Mouse (Mus musculus): ENCODE results near the gene Lta.

Lta gene

DNA sequence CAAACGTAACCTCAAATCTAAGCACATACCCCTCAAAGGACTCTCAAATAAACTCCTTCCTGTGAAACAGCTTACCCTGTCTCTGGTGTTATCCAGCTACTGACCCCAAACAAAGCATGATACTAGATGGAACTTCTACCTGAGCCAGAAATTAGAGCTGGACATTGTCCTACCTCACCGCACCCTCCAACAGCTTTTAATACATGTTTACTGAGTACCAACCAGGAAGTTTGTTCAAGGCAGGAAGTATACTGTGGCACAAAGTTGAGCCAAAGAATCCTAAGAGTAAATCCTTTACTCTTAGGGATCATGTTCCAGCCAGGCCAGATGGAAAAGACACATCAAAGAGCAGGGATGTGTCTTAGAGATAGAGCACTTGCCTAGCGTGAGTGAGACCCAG, 5.4 kb upstream of the Lta start:
- DNase-seq (ENCODE audit: low spot score in 2 of 2): no peak

DNA sequence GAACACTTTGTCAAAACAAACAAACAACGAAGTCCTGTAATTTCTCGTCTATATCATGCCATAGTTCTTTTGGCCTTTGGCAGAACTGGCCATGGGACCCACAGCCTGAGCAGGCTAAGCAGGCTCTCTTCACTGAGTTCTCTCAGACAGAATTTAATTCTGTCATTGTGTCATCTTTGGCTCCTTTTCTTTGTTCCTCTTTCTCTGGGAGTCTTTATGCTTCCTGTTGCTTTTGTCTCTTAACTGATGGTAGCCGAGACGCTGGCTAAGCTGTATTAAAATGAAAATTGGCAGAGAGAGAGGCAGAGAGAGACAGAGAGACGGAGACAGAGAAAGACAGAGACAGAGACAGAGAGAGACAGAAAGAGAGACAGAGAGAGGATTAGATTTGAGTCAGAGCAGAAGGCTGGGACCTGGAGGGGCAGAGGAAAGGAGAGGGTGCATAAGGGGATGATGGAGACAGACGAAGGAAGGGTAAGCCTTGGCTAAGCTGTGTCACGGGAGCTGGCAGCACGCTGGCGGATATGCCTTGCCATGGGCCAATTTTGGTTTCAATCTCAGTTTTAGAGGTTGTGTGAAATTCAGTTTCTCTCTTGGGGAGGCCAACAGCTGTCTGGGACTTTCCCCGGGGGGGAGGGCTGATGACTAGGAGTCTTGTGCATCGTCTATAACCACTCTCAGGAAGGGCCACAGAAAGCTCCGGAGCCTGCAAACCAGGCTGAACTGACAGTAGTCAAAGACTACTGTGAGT, 4.8 kb upstream of the Lta start:
- no peak for DNase-seq (ENCODE audit: low spot score in 2 of 2)

DNA sequence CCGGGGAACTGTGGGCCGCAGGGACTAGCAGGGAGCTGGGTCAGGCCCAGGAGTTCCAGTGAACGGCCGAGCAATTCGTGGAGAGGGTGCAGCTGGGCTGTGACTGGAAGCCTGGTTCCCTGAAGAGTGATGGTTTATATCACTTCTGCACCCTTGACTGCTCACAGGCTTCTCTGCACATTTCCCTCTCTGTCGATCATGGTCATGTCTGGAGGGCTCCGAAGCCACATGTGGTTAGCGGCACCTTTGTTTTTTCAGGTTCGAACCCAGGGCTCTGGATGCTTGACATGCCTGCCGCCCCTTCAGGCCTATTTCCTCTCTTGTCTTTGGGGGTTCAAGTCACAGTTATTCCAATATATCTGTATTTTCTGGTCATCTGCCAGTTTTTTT, 224 bp upstream of the Lta start:
- DNase-seq (ENCODE audit: low spot score in 2 of 2): no peak

DNA sequence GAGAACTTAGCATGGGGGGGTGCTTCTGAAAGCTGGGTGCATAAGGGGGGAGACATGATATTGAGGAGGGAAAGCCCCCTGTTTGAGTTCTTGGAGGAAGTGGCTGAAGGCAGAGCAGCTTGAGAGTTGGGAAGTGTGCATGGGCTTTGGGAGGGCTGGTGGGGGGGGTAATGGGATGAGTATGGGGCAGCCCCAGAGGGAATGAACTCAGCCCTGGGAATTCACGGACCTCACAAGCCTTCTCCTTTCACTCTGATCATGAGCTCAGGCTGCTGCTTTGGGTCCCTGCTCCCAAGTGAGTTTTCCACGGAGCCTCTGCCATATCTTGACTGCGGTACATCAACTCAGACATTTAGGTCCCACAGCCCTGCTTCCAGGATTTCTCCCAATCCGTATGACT, 2.7 kb downstream of the Lta start:
- no peak for DNase-seq (ENCODE audit: low spot score in 2 of 2)

DNA sequence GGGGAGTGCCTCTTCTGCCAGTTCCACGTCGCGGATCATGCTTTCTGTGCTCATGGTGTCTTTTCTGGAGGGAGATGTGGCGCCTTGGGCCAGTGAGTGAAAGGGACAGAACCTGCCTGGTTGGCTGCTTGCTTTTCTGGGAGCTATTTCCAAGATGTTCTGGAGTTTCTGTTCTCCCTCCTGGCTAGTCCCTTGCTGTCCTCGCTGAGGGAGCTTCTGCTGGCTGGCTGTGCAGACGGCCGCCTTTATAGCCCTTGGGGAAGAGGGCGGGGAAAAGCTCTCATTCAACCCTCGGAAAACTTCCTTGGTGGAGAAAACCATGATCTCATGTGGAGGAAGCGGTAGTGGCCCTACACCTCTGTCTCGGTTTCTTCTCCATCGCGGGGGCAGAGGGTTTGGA, 3.4 kb downstream of the Lta start, which contains the start of gene Tnf:
Gene Tnf, minus strand, starts transcription at position 221 of the 400 bp plus-strand sequence.
- no peak for DNase-seq (ENCODE audit: low spot score in 2 of 2)

DNA sequence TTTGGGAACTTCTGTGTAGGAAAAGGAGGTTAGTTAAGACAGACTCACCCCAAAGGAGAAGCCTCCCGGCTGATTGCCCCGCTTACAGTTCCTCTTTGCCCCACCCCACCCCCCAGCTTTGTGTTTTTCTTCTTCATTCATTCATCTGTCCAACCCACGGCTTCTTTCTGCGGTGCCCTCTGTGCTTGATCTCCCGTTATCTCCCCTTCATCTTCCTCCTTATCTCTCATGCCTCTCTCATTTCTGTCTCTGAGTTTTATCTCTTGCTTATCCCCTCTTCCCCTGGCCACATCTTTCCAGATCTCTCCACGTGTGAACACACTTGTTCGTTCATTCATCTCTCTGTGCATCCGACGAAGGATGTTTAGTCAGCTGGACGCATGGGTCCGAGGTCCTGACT, 4.0 kb downstream of the Lta start:
- DNase-seq (ENCODE audit: low spot score in 2 of 2): no peak

DNA sequence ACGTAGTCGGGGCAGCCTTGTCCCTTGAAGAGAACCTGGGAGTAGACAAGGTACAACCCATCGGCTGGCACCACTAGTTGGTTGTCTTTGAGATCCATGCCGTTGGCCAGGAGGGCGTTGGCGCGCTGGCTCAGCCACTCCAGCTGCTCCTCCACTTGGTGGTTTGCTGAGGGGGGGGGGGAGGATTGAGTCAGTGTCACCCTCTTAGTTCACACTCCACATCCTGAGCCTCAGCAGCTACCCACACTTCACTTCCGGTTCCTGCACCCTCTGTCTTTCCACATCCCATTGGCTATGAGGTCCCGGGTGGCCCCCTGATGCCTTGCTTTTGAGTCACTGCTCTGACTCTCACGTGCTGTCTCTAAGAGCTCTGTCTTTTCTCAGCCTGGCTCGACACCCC, 4.8 kb downstream of the Lta start:
- no peak for DNase-seq (ENCODE audit: low spot score in 2 of 2)

DNA sequence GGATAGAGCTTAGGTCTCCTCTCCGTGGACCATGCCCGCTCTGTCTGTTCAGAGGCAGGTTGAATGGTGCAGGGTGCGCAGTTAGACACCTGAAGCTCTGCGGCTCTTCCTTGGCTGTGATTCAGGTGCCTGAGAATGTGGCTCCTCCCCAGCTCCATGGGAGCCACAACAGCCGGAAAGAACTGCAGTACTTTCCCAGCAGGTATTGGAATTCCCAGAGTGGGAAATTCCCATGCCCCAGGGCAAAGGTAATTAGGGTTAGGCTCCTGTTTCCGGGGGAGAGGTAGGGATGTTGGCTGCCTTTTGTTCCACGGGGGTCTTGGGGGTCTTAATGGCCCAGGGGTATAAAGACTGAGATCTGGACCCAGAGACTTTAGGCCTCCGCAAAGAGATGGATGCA, 6.2 kb downstream of the Lta start:
- DNase-seq (ENCODE audit: low spot score in 2 of 2): no peak

DNA sequence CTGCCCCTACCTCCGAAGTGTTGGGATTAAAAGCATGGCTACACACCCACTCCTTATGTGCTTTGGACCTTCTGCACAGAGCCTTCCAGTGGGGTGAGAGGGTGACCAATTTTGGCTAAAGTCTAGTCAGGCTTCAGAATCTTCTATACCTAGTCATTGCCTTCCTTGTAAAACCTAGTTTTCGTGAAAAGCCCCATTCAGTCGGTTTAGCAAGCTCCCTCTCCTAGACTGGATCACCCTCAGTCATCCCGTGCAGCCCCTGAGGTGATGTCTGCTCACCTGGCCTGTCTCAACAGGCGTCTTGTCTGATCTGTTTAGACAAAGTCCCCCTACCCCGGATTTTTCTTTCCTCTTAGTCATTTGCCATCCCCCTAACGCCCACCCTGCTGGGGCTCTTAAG, 7.1 kb downstream of the Lta start:
- DNase-seq (ENCODE audit: low spot score in 2 of 2): no peak

DNA sequence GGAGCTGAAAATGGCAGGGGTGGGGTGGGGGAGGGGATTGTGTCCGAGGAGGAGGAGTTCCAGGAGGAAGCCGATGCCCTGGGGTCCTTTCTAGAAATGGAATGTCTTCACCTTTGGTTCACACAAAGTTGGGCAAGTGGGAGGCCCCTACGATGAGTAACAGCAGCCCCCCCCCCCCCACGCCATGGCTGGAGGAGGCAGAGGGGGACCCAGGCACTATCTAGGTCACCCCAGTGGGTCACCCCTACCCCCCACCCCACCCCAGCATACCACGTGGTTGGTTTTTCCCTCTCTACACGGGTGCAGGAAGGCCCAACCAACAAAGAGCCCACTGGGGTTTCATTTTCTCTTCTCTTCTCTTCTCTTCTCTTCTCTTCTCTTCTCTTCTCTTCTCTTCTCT, 8.0 kb downstream of the Lta start:
- DNase-seq (ENCODE audit: low spot score in 2 of 2): no peak

DNA sequence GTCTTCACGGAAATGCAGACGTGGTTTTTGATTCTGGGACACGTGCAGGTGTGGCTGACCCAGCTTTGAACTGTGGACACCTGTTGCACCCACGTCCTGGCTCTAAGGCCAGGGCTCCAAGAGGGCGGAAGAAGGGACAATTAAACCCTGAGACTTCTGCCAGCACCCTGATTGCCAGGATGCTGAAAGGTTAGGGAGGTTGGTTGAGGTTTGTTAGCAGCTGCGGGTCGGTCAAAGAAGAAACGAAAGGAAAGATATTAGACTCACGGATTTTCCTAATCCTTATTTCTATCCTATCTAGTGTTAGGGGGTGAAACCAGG, 8.9 kb downstream of the Lta start:
- DNase-seq (ENCODE audit: low spot score in 2 of 2): no peak

DNA sequence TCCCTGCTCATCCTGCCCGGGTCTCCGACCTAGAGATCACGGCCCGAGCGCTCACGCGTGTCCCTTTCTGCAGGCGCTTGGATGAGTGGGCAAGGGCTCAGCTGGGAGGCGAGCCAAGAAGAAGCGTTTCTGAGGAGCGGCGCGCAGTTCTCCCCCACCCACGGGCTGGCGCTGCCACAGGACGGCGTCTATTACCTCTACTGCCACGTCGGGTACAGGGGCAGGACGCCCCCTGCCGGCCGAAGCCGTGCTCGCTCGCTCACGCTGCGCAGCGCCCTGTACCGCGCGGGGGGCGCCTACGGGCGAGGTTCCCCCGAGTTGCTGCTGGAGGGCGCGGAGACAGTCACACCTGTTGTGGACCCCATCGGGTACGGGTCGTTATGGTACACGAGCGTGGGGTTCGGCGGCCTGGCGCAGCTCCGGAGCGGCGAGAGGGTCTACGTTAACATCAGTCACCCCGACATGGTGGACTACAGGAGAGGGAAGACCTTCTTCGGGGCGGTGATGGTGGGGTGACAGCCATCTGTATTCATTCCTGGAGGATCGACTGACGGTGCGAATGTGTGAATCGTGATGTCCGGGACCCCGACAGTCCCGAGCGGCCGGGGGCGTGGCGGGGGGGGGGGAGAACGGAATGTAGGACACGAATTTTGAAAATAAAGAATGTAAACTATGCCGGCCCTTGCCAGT, 9.4 kb downstream of the Lta start:
- peak; percentile 74 to 85 for DNase-seq (ENCODE audit: low spot score in 2 of 2)

DNA sequence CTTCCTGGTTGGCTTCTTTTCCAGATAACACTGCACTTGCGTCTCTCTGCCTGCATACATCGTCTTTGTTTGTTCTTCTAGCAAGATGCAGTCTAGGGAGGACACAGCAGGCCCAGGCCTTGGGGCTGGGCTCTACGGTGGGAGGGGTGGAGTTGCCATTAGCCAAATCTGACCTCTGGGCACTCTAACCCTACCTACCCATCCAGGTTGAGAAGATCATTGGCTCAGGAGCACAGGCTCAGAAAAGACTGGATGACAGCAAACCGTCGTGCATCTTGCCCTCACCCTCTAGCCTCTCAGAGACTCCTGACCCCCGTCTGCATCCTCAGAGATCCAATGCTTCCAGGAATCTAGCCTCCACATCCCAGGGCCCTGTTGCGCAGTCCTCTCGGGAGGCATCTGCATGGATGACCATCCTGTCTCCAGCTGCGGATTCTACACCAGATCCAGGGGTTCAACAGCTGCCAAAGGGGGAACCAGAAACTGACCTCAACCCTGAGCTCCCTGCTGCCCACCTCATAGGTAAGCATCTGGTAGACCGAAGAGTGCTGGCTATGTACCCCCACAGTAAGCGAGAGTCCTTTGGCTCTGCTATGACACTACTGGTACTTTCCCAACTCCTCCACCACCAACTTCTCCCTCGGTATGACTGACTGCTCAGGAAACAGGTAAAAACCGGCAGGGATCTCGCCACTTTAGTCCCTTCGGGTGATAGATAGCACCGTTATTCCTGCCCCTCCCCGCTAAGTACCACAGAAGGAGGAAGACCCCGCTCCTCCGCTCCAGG, 10.1 kb downstream of the Lta start:
- DNase-seq (ENCODE audit: low spot score in 2 of 2): no peak

DNA sequence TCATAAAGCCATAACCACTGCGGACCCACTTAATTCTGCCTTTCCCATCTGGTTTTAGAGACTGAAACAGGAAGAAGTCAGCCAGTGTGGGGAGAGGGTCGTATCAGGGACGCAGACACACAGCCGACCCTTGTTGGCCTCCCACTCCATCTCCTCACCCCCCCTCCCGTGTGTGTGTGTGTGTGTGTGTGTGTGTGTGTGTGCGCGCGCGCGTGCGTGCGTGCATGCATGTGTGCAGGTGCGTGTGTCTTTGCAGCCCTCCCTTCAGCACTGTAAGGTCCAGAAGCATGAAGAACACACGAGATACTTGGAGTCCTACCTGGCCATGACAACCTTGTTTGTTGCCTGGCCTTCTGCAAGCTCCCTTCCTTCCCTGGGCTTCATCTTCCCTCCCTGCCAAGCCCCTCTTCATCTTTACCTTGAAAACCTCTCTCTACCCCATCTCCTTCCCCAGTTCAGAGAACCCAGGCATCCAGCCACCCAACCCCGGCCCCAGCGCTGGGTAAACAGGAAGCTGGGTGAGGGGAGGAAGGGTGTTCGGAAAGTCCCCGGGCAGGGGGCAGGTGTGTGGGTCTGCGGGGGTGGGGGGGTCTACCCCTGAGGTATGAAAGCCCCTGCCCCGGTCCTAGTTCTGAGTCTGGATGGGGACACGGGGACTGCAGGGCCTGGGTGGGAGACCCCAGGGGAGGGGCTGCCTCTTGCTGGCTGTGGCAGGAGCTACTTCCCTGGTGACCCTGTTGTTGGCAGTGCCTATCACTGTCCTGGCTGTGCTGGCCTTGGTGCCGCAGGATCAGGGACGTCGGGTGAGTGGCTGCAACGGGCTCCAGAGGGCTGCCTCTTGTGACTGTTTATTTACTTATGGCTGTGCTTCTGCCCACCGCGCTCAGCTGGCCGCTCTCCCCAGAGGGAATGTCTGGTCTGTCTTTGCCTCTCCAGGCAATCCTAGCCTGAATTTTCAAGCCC, 11.0 kb downstream of the Lta start, which contains the start of gene Ltb:
Gene Ltb, plus strand, starts transcription at position 559 of the 963 bp plus-strand sequence.
- no peak for DNase-seq (ENCODE audit: low spot score in 2 of 2)

DNA sequence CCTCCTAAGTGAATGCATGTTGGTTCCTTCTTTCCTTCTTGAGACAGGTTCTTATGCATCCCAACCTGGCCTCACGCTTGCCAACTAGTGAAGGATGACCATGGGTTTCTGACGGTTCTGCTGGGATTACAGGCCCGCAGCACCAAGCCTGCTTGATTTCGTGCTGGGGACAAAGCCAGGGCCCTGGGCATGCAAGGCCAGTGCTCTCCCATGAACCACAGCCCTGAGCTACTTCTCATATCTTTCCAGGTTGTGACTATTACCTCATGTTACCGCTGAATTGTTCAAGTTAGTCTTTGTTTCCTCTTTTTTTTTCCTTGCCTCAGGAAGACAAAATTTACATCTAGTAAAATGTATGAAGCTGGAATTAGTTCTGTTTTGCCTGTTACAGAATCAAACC, 12.2 kb downstream of the Lta start:
- DNase-seq (ENCODE audit: low spot score in 2 of 2): no peak

DNA sequence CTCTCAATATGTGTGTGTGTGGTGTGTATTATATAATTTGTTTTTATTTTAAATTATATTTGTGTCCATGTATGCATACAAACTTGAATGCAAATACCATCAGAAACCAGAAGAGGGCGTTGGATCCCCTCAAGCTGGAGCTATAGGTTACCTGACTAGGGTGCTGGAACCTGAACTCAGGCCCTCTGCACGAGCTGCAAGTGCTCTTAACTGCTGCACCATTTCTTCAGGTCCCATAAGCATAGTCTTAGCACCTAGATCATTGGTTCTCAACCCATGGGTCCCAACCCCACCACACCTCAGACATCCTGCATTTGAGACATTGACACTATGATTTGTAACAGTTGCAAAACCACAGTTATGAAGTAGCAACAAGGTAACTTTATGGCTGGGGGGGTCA, 13.4 kb downstream of the Lta start:
- DNase-seq (ENCODE audit: low spot score in 2 of 2): no peak

DNA sequence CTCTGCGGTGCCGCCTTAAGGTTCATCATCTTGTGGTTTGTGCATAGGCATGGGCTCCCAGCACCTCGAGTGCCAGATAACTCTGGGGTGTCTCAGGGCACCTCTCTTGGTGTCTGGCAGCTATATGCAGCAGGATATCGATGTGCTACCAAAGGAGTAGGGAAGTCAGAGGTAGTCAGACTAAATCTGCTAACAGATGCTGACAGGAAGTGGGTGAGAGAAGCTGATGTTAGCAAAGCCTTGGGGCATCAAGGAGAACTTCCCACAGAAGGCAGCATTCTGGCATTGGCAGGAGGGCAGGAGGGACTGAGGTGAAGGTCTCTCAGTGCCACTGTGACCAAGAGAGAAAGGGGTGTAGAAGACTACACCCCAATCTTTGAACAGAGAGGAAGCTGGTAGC, 15.1 kb downstream of the Lta start:
- DNase-seq (ENCODE audit: low spot score in 2 of 2): no peak

DNA sequence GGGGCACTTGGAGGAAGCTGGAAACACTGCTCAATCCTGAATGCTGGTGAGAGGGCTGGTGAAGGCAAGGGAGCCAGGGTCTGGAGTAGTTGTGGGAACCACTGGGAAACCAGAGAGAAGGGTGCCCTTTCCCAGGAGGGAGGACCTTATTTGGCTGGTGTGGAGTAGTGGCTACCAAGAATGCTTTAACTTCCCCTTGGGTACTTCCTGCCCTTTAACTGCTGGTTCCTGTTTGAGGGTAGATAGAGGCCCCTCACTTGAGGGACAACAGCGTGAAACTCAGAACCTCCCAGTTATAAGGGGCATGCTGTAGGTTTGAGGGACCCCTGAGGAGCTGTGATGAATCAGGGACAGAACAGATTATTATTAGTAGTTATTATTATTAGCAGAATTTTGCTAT, 16.0 kb downstream of the Lta start:
- no peak for DNase-seq (ENCODE audit: low spot score in 2 of 2)

DNA sequence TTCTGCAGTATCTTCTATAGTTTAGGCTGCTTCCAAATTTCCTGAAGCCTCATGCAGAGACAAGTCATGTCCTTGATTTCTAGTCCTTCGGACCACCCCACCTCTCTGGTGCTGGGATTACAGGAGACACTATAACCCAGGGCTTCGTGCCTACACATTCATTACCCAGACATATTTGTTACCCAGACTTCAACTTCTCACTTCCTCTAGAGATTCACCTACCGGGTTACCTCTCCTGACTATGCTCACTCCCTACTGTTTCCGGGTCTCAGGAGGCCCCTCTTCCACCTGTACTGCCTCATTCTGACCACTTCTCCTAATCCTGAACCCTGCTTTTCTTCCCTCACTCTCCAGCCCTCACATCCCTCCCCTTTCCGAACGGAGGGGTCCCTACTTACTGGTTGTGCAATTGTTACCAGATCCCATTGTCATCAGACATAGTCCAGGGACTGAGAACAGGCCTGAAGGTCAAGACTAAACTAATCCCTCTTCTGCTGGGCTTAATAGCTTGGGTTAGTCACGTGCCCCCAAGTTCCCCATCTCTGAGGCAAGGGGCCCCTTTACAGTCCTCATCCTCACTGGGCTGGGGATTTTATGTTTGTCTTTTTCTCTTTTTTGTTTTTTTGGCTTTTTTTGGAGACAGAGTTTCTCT, 17.1 kb downstream of the Lta start, which contains the start of gene Lst1:
Gene Lst1, minus strand, starts transcription at position 481 of the 652 bp plus-strand sequence.
- no peak for DNase-seq (ENCODE audit: low spot score in 2 of 2)

DNA sequence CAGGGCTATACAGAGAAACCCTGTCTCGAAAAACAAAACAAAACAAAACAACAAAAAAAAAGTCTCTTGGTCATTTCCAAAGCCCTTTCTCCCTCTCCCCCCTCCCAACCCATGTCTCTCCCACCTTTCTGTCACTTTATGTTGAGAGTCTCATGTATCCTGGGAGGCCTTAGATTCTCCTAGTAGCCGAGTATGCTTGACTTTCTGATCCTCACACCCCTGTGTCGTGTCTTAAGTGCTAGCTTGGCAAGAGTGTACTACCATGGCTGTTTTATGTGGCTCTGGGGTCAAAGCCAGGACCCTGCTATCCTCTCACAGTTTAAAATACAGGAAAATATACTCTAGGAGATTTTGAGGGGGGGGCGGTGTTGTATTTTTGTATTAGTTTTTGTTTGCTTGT, 17.8 kb downstream of the Lta start:
- no peak for DNase-seq (ENCODE audit: low spot score in 2 of 2)

DNA sequence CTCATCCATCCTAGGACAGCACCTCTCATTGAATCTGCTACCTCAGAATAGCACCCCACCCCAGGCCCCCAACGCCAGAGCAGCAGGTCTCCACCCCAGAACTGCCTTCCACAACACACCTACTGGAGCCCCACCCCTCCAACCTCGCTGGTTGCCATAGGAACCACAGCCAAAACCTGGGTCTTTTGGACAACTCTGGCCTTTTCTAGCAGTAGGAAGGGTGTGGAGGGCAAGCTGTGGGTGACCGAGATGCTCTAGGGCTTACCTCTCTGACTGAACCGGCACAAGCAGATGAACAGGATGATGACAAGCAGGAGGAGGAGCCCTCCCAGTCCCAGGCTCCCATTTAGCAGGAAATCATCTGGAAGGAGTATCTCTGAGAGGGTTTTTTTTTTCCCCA, 18.5 kb downstream of the Lta start:
- DNase-seq (ENCODE audit: low spot score in 2 of 2): no peak

All from urinary bladder, postnatal 4 days (tissue).